Mouse (Mus musculus) bone marrow, adult 2 months (tissue): Measurements from ENCODE around the gene Plcg1.

Experiments used
- CTCF ChIP-seq: fragments of 200-500 bp; IDR thresholded peaks from 2 replicates; pipeline ENCODE4 v1.5.1; 2011; ENCODE audit warnings: low read length, control low read depth; ENCODE audit not compliant: control insufficient read depth, insufficient read depth
- POLR2A ChIP-seq: fragments of 200-500 bp; IDR thresholded peaks from 2 replicates; pipeline ENCODE4 v1.6.1; 2011; ENCODE audit warnings: low read depth, mild to moderate bottlenecking, control low read depth, low read length, borderline replicate concordance; ENCODE audit not compliant: control insufficient read depth

DNA sequence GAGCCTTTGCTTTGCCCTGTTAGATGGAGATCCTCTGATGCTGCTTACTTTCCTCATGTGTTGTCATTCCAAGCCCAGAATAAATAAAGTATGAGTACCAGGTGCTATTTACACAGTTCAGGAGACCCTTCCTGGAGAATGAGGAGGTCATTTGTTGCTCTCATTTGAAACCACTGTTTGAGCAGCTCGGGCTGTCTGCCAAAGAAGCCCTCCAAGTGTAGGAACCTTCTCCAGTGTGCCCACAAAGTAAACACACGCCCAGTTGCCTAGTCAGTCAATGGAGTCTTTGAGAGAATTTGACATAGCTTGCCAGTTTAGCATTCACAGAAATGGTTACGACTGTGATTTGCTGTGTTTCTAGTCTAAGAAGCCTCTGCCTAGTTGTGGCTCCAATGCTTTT is 12.3 kb upstream of the Plcg1 start:
- no peak for TF ChIP-seq POLR2A
- TF ChIP-seq CTCF, result no peak
